Mouse (Mus musculus) lung, adult 2 months (tissue): Measurements from ENCODE around the gene Styk1.

Experiments
- CTCF ChIP-seq: fragments of 200-500 bp; IDR thresholded peaks from 2 replicates; pipeline ENCODE4 v1.5.1; 2011; ENCODE audit warnings: mild to moderate bottlenecking, low read length, control low read depth; ENCODE audit not compliant: insufficient read depth
- POLR2A ChIP-seq: fragments of 200-500 bp; IDR thresholded peaks from 2 replicates; pipeline ENCODE4 v1.6.1; 2011; ENCODE audit warnings: low read depth, mild to moderate bottlenecking, control low read depth, low read length, borderline replicate concordance; ENCODE audit errors: extremely low read depth

DNA sequence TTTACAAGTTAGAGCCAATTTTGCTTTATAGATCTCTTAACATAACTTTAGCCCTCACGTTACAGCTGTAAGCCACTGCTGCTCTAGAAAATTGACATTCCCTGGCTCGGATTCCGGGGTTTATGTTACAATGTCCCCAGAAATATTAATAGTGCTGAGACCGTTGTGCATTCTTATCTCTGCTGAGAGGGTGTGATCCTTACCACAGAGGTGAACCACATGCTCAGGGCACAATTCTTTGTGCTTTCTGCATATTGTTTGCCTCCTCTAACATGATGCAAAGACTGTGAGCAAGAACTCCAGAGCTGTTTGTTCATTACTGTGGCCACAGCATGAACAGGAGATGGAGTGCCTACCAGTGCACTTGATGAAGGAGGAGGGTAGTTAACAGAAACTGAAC, 76.7 kb downstream of the Styk1 start:
- no peak for TF ChIP-seq POLR2A
- TF ChIP-seq CTCF: no peak
